Mouse (Mus musculus) liver, embryonic 16.5 days (tissue): ENCODE measurements around the gene Mmp9. TPM values are rescaled to one million over a fixed set of nuclear protein-coding genes. Genes with fewer than 3 reads are reported as not detected.
A peak's percentile ranks its signal among the peaks of the same experiment; 100 is the strongest.

ENCODE experiments used
- ATAC-seq: fragments of 200-750 bp; cut with Nextera tagmentation; 2 replicates; pipeline ENCODE4 v1.8.0; 2017; ENCODE audit warnings: low read depth, mild to moderate bottlenecking, moderate number of reproducible peaks, moderate library complexity
- H3K27ac ChIP-seq: fragments of 300-500 bp; sonication (generic); 2 replicates; pipeline ENCODE4 v1.5.1; 2014; ENCODE audit warnings: mild to moderate bottlenecking, low read length
- H3K27me3 ChIP-seq: fragments of 300-500 bp; sonication (generic); 2 replicates; pipeline ENCODE4 v1.6.1; 2014; ENCODE audit warnings: low read depth, low read length, mixed read lengths; ENCODE audit not compliant: control insufficient read depth, insufficient read depth
- H3K36me3 ChIP-seq: fragments of 300-500 bp; sonication (generic); 2 replicates; pipeline ENCODE4 v1.6.1; 2014; ENCODE audit warnings: mild to moderate bottlenecking; ENCODE audit not compliant: control insufficient read depth, insufficient read depth
- H3K4me1 ChIP-seq: fragments of 300-500 bp; sonication (generic); 2 replicates; pipeline ENCODE4 v1.6.1; 2014; ENCODE audit warnings: low read depth, low read length, mixed read lengths; ENCODE audit not compliant: control insufficient read depth
- H3K4me2 ChIP-seq: fragments of 300-500 bp; sonication (generic); 2 replicates; pipeline ENCODE4 v1.6.1; 2014; ENCODE audit warnings: low read depth, low read length, mixed read lengths
- H3K4me3 ChIP-seq: fragments of 300-500 bp; sonication (generic); 2 replicates; pipeline ENCODE4 v1.5.1; 2014; ENCODE audit warnings: low read depth, mild to moderate bottlenecking, low read length
- H3K9ac ChIP-seq: fragments of 300-500 bp; sonication (generic); 2 replicates; pipeline ENCODE4 v1.6.1; 2014; ENCODE audit warnings: low read depth, low read length
- H3K9me3 ChIP-seq: fragments of 300-500 bp; sonication (generic); replicated peaks from 2 replicates; pipeline ENCODE4 v1.6.1; 2016; ENCODE audit warnings: low read length; ENCODE audit not compliant: control insufficient read depth
- WGBS: fragments of 180-500 bp; shearing (Covaris S2); extraction: QIAGEN DNeasy Blood & Tissue Kit; methylation state at CpG from one replicate; pipeline ENCODE4 v1.1.7; 2014; ENCODE audit not compliant: insufficient replicate concordance; 5-methylcytosine and 5-hydroxymethylcytosine counted together
- polyA plus RNA-seq: library from polyadenylated mRNA; unstranded; fragments of >200 nt; fragmentation: Nextera tagmentation; extraction: Ambion mirVana; gene quantifications from 2 replicates; pipeline ENCODE4 v1.2.1, GENCODE M21; 2015

Mmp9 gene
- polyA plus RNA-seq, 1 experiment from 2014 or later = 13.0 TPM

- no peak overlapping the region for H3K9ac ChIP-seq
- no peaks in the 10 kb centered on the region; the same call in 1 of the 2 replicates for H3K4me1 ChIP-seq
- no peaks in the 10 kb centered on the region for H3K36me3 ChIP-seq
- H3K4me3 ChIP-seq = no peak overlapping the region
- 3% methylated on average over 5 of the region's 5 CpGs for WGBS
- H3K27ac ChIP-seq = no peak overlapping the region
- H3K27me3 ChIP-seq = peaks cover 44% of the 10 kb centered on the region
- ATAC-seq = peak; percentile 57
- no peaks in the 10 kb centered on the region for H3K9me3 ChIP-seq
- H3K4me2 ChIP-seq = no peak overlapping the region
Observed at GRCm38 (mm10) chr2:164942692-164943290, 2.2 kb downstream of the Mmp9 start.

GRCm38 (mm10) chr2:164947506-164947905, 6.9 kb downstream of the Mmp9 start:
- Histone ChIP-seq H3K4me1 (no peaks in the 10 kb centered on the region; the same call in 1 of the 2 replicates), H3K4me3 (no peak overlapping the region), H3K4me2 (no peak overlapping the region), H3K9ac (no peak overlapping the region), H3K27ac (no peak overlapping the region), H3K36me3 (no peaks in the 10 kb centered on the region), H3K27me3 (peaks cover 51% of the 10 kb centered on the region), H3K9me3 (no peaks in the 10 kb centered on the region)
- 11% methylated on average over 4 of the region's 4 CpGs for WGBS
- ATAC-seq = no peak

GRCm38 (mm10) chr2:164947930-164948329, 7.3 kb downstream of the Mmp9 start:
- Histone ChIP-seq H3K36me3 (no peaks in the 10 kb centered on the region), H3K4me2 (no peak overlapping the region), H3K9me3 (no peaks in the 10 kb centered on the region), H3K4me3 (0 out of 2 replicates have a peak overlapping the region, but pooled peaks have one; percentile 6), H3K27me3 (peaks cover 51% of the 10 kb centered on the region), H3K9ac (no peak overlapping the region), H3K27ac (no peak overlapping the region), H3K4me1 (no peaks in the 10 kb centered on the region; the same call in 1 of the 2 replicates)
- WGBS = 3% methylated on average over 7 of the region's 7 CpGs
- no peak for ATAC-seq

GRCm38 (mm10) chr2:164948962-164949361, 8.4 kb downstream of the Mmp9 start:
- no peak overlapping the region for H3K27ac ChIP-seq
- no peak overlapping the region for H3K9ac ChIP-seq
- no peak overlapping the region for H3K4me2 ChIP-seq
- no peaks in the 10 kb centered on the region for H3K36me3 ChIP-seq
- H3K9me3 ChIP-seq = no peaks in the 10 kb centered on the region
- no peaks in the 10 kb centered on the region; the same call in 1 of the 2 replicates for H3K4me1 ChIP-seq
- 8% methylated on average over 25 of the region's 25 CpGs for WGBS
- no peak for ATAC-seq
- H3K4me3 ChIP-seq = 0 out of 2 replicates have a peak overlapping the region, but pooled peaks have one; percentile 21
- peaks cover 51% of the 10 kb centered on the region for H3K27me3 ChIP-seq

GRCm38 (mm10) chr2:164950501-164950900, 9.9 kb downstream of the Mmp9 start:
- Histone ChIP-seq H3K4me3 (peak overlapping the region; percentile 1; the same call in 1 of the 2 replicates), H3K27ac (no peak overlapping the region), H3K36me3 (no peaks in the 10 kb centered on the region), H3K27me3 (peaks cover 49% of the 10 kb centered on the region), H3K4me1 (no peaks in the 10 kb centered on the region; the same call in 1 of the 2 replicates), H3K9ac (no peak overlapping the region), H3K4me2 (no peak overlapping the region), H3K9me3 (no peaks in the 10 kb centered on the region)
- 22% methylated on average over 13 of the region's 13 CpGs for WGBS
- no peak for ATAC-seq

GRCm38 (mm10) chr2:164951745-164952144, 11.2 kb downstream of the Mmp9 start:
- no peak overlapping the region for H3K4me2 ChIP-seq
- H3K36me3 ChIP-seq = no peaks in the 10 kb centered on the region
- no peak for ATAC-seq
- WGBS = 70% methylated on average over 4 of the region's 4 CpGs
- peaks cover 49% of the 10 kb centered on the region for H3K27me3 ChIP-seq
- H3K4me3 ChIP-seq = no peak overlapping the region
- no peaks in the 10 kb centered on the region; the same call in 1 of the 2 replicates for H3K4me1 ChIP-seq
- no peak overlapping the region for H3K9ac ChIP-seq
- no peaks in the 10 kb centered on the region for H3K9me3 ChIP-seq
- no peak overlapping the region for H3K27ac ChIP-seq

- Histone ChIP-seq H3K27ac (no peak overlapping the region), H3K9me3 (no peaks in the 10 kb centered on the region), H3K4me3 (no peak overlapping the region), H3K36me3 (no peaks in the 10 kb centered on the region), H3K4me1 (no peaks in the 10 kb centered on the region; the same call in 1 of the 2 replicates), H3K9ac (no peak overlapping the region), H3K4me2 (no peak overlapping the region), H3K27me3 (peaks cover 44% of the 10 kb centered on the region)
- 20% methylated on average over 13 of the region's 13 CpGs for WGBS
- ATAC-seq = no peak
Observed at GRCm38 (mm10) chr2:164952448-164952847, 11.9 kb downstream of the Mmp9 start.

- H3K27me3 ChIP-seq = peaks cover 36% of the 10 kb centered on the region
- H3K4me2 ChIP-seq = peak overlapping the region; percentile 11; the same call in 1 of the 2 replicates
- no peak overlapping the region for H3K27ac ChIP-seq
- 1% methylated on average over 21 of the region's 21 CpGs for WGBS
- H3K9me3 ChIP-seq = no peaks in the 10 kb centered on the region
- peak; percentile 53 for ATAC-seq
- H3K36me3 ChIP-seq = no peaks in the 10 kb centered on the region
- H3K9ac ChIP-seq = no peak overlapping the region
- H3K4me1 ChIP-seq = no peaks in the 10 kb centered on the region; the same call in 1 of the 2 replicates
- H3K4me3 ChIP-seq = no peak overlapping the region
Observed at GRCm38 (mm10) chr2:164953224-164953623, 12.6 kb downstream of the Mmp9 start.

- Histone ChIP-seq H3K36me3 (no peaks in the 10 kb centered on the region), H3K27ac (no peak overlapping the region), H3K4me2 (no peak overlapping the region), H3K4me3 (no peak overlapping the region), H3K27me3 (peaks cover 14% of the 10 kb centered on the region), H3K4me1 (peaks cover 2% of the 10 kb centered on the region; the same call in 1 of the 2 replicates), H3K9me3 (no peaks in the 10 kb centered on the region), H3K9ac (no peak overlapping the region)
- ATAC-seq = no peak
- WGBS = 49% methylated on average over 4 of the region's 4 CpGs
Observed at GRCm38 (mm10) chr2:164955725-164956124, 15.1 kb downstream of the Mmp9 start.
